Mouse (Mus musculus) midbrain, embryonic 16.5 days (tissue): ENCODE measurements around the gene Cgrrf1. TPM values are rescaled to one million over a fixed set of nuclear protein-coding genes. Genes with fewer than 3 reads are reported as not detected.

Experiments used
- ATAC-seq: fragments of 200-750 bp; cut with Nextera tagmentation; 2 replicates; pipeline ENCODE4 v1.8.0; 2017; ENCODE audit warnings: moderate TSS enrichment
- H3K27ac ChIP-seq: fragments of 300-500 bp; sonication (generic); 2 replicates; pipeline ENCODE4 v1.5.1; 2014; ENCODE audit warnings: mild to moderate bottlenecking, low read length, mixed read lengths
- H3K27me3 ChIP-seq: fragments of 300-500 bp; sonication (generic); 2 replicates; pipeline ENCODE4 v1.6.1; 2014; ENCODE audit warnings: low read depth, low read length, mixed read lengths; ENCODE audit not compliant: control insufficient read depth, insufficient read depth
- H3K36me3 ChIP-seq: fragments of 300-500 bp; sonication (generic); 2 replicates; pipeline ENCODE4 v1.6.1; 2014; ENCODE audit warnings: mild to moderate bottlenecking, low read length, moderate library complexity, mixed read lengths; ENCODE audit not compliant: control insufficient read depth, insufficient read depth
- H3K4me1 ChIP-seq: fragments of 300-500 bp; sonication (generic); 2 replicates; pipeline ENCODE4 v1.6.1; 2014; ENCODE audit warnings: mild to moderate bottlenecking, low read length, mixed read lengths; ENCODE audit not compliant: control insufficient read depth, insufficient read depth
- H3K4me2 ChIP-seq: fragments of 300-500 bp; sonication (generic); 2 replicates; pipeline ENCODE4 v1.6.1; 2014; ENCODE audit warnings: mild to moderate bottlenecking, low read length, mixed read lengths
- H3K4me3 ChIP-seq: fragments of 300-500 bp; sonication (generic); 2 replicates; pipeline ENCODE4 v1.5.1; 2014; ENCODE audit warnings: low read depth, mild to moderate bottlenecking, low read length, moderate library complexity, mixed read lengths
- H3K9ac ChIP-seq: fragments of 300-500 bp; sonication (generic); 2 replicates; pipeline ENCODE4 v1.6.1; 2014; ENCODE audit warnings: low read depth, low read length, mixed read lengths
- H3K9me3 ChIP-seq: fragments of 300-500 bp; sonication (generic); replicated peaks from 2 replicates; pipeline ENCODE4 v1.6.1; 2014; ENCODE audit warnings: mild to moderate bottlenecking, low read length, mixed read lengths; ENCODE audit not compliant: control insufficient read depth, poor library complexity, severe bottlenecking
- WGBS: fragments of 180-500 bp; shearing (Covaris S2); extraction: QIAGEN DNeasy Blood & Tissue Kit; methylation state at CpG from one replicate; pipeline ENCODE4 v1.1.7; 2014; 5-methylcytosine and 5-hydroxymethylcytosine counted together
- polyA plus RNA-seq: library from polyadenylated mRNA; unstranded; fragments of >200 nt; fragmentation: Nextera tagmentation; extraction: Ambion mirVana; gene quantifications from 2 replicates; pipeline ENCODE4 v1.2.1, GENCODE M21; 2015

The Cgrrf1 gene
- 19.1 and 19.2 TPM in 2 replicates for polyA plus RNA-seq

GRCm38 (mm10) chr14:46831837-46832333 lies at the start of gene Cgrrf1:
TSS of gene Cgrrf1 (plus strand) at chr14:46832125.
- peak; percentile 98 for ATAC-seq
- H3K27ac ChIP-seq, result no peak within 1 kb of the TSS
- no peaks in the 10 kb centered on the region for H3K9me3 ChIP-seq

GRCm38 (mm10) chr14:46782187-46782828 lies 49.6 kb upstream of the Cgrrf1 start:
- H3K4me2 ChIP-seq, result no peak overlapping the region
- peaks cover 13% of the 10 kb centered on the region for H3K4me1 ChIP-seq
- peaks cover 29% of the 10 kb centered on the region for H3K36me3 ChIP-seq
- 86% methylated on average over 8 of the region's 8 CpGs for WGBS
- ATAC-seq, result no peak
- no peak overlapping the region for H3K9ac ChIP-seq
- H3K4me3 ChIP-seq, result no peak overlapping the region
- no peaks in the 10 kb centered on the region for H3K9me3 ChIP-seq
- H3K27ac ChIP-seq, result no peak overlapping the region
- no peaks in the 10 kb centered on the region for H3K27me3 ChIP-seq

More at GRCm38 (mm10) chr14:46831837-46832333, at the start of gene Cgrrf1:
- Histone ChIP-seq H3K9ac (peak within 1 kb of the TSS; percentile 77), H3K4me3 (peak within 1 kb of the TSS; percentile 74), H3K36me3 (no peaks in the 10 kb centered on the region), H3K4me2 (peak within 1 kb of the TSS; percentile 95), H3K27me3 (no peaks in the 10 kb centered on the region), H3K4me1 (peaks cover 11% of the 10 kb centered on the region)
- 0% methylated on average over 32 of the region's 32 CpGs for WGBS

- Histone ChIP-seq H3K4me1 (peaks cover 14% of the 10 kb centered on the region), H3K27ac (no peak overlapping the region), H3K36me3 (peaks cover 20% of the 10 kb centered on the region), H3K9me3 (no peaks in the 10 kb centered on the region), H3K4me2 (no peak overlapping the region), H3K9ac (no peak overlapping the region), H3K4me3 (no peak overlapping the region), H3K27me3 (no peaks in the 10 kb centered on the region)
- WGBS, result 93% methylated on average over 10 of the region's 10 CpGs
- ATAC-seq, result no peak
These were observed 48.5 kb upstream of the Cgrrf1 start for GRCm38 (mm10) chr14:46783327-46783926.

GRCm38 (mm10) chr14:46785247-46785646 lies 46.7 kb upstream of the Cgrrf1 start:
- Histone ChIP-seq H3K4me2 (no peak overlapping the region), H3K9me3 (no peaks in the 10 kb centered on the region), H3K9ac (no peak overlapping the region), H3K4me3 (no peak overlapping the region), H3K36me3 (peaks cover 3% of the 10 kb centered on the region; the same call in 1 of the 2 replicates), H3K4me1 (peaks cover 14% of the 10 kb centered on the region), H3K27me3 (no peaks in the 10 kb centered on the region), H3K27ac (no peak overlapping the region)
- no peak for ATAC-seq
- WGBS, result 83% methylated on average over 5 of the region's 5 CpGs

GRCm38 (mm10) chr14:46787454-46787786 lies 44.5 kb upstream of the Cgrrf1 start:
- peak overlapping the region; percentile 87 for H3K9ac ChIP-seq
- peak overlapping the region; percentile 95 for H3K27ac ChIP-seq
- no peaks in the 10 kb centered on the region for H3K27me3 ChIP-seq
- H3K4me2 ChIP-seq, result peak overlapping the region; percentile 80
- ATAC-seq, result peak; percentile 3
- under 1% methylated on average over 11 of the region's 11 CpGs for WGBS
- peaks cover 14% of the 10 kb centered on the region for H3K4me1 ChIP-seq
- H3K36me3 ChIP-seq, result no peaks in the 10 kb centered on the region
- H3K4me3 ChIP-seq, result peak overlapping the region; percentile 86
- H3K9me3 ChIP-seq, result no peaks in the 10 kb centered on the region

GRCm38 (mm10) chr14:46787787-46788504 lies 44.0 kb upstream of the Cgrrf1 start, which contains the start of gene Cnih1:
TSS of gene Cnih1 (minus strand) at chr14:46788411.
- ATAC-seq, result peak; percentile 98
- no peaks in the 10 kb centered on the region for H3K27me3 ChIP-seq
- peaks cover 14% of the 10 kb centered on the region for H3K4me1 ChIP-seq
- peak within 1 kb of the TSS; percentile 87 for H3K9ac ChIP-seq
- H3K4me3 ChIP-seq, result peak within 1 kb of the TSS; percentile 86
- WGBS, result under 1% methylated on average over 84 of the region's 86 CpGs
- peak within 1 kb of the TSS; percentile 95 for H3K27ac ChIP-seq
- peak within 1 kb of the TSS; percentile 80 for H3K4me2 ChIP-seq
- no peaks in the 10 kb centered on the region for H3K36me3 ChIP-seq
- no peaks in the 10 kb centered on the region for H3K9me3 ChIP-seq

- Histone ChIP-seq H3K27me3 (no peaks in the 10 kb centered on the region), H3K4me1 (peaks cover 14% of the 10 kb centered on the region), H3K4me3 (peak overlapping the region; percentile 86), H3K27ac (peak overlapping the region; percentile 95; the same call in 1 of the 2 replicates), H3K4me2 (peak overlapping the region; percentile 80), H3K9me3 (no peaks in the 10 kb centered on the region), H3K9ac (peak overlapping the region; percentile 1; the same call in 1 of the 2 replicates), H3K36me3 (no peaks in the 10 kb centered on the region)
- ATAC-seq, result peak; percentile 10; the same call in 1 of the 2 replicates
- 24% methylated on average over 8 of the region's 8 CpGs for WGBS
These were observed 43.4 kb upstream of the Cgrrf1 start for GRCm38 (mm10) chr14:46788505-46788901.

- Histone ChIP-seq H3K9ac (no peak overlapping the region), H3K4me3 (no peak overlapping the region), H3K4me2 (no peak overlapping the region), H3K36me3 (no peaks in the 10 kb centered on the region), H3K27ac (no peak overlapping the region), H3K9me3 (no peaks in the 10 kb centered on the region), H3K27me3 (no peaks in the 10 kb centered on the region), H3K4me1 (peaks cover 13% of the 10 kb centered on the region)
- ATAC-seq, result no peak
- 74% methylated on average over 4 of the region's 4 CpGs for WGBS
These were observed 41.6 kb upstream of the Cgrrf1 start for GRCm38 (mm10) chr14:46790303-46790702.
